Mouse (Mus musculus) megakaryocyte, embryonic 14.5 days (primary cell): ENCODE data around the gene Atp5h.

Source experiments
- FLI1 ChIP-seq: IDR thresholded peaks from 2 replicates; pipeline ENCODE4 v1.6.1; 2012; ENCODE audit warnings: low read length, inconsistent platforms, mixed read lengths
- GATA1 ChIP-seq: IDR thresholded peaks from 3 replicates; pipeline ENCODE4 v1.6.1; 2012; ENCODE audit warnings: mixed read lengths, low read length, inconsistent platforms, borderline replicate concordance

- TF ChIP-seq GATA1 = no peak
- TF ChIP-seq FLI1 = no peak
Observed at GRCm38 (mm10) chr11:115450176-115450575, 30.4 kb upstream of the Atp5h start.
